In the genomic region with DNA sequence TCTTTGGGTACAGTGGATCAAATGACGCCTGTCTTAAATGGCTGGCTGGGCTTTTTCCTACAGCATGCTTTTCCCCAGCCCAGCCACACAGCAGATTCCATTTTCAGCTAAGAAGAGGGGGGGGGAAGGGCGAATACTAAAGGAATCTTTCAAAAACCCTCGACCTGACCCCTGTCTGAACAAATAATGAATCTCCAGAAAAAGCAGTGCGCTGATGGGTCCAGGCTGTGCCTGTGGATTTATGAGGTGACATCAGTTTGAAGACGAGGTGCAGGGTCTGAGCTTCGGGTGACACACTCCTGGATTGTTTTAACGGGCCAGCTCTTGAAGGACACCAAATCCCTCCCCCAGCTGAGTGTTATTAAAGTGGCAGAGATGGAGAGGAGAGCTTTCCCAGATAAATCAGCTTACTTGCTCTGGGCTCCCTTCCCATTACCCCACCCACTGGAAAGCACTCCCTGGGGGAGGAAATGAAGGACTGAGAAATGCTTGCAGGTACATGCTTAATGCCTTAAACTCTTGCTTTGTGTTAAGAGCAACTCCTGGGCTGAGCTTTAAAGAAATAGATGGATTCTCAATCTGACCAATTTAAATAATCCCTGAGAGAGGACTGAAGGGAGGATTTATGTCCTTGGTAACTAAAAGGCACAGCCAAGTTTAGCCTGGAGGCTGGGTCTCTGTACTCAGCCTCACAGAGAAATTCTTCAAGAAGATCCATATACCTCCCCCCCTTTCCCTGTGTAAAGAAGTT, we compare ENCODE assay signal across 8 mouse cellular contexts.
A peak's percentile ranks its signal among the peaks of the same experiment; 100 is the strongest.
DNase-seq lines count a peak whose midpoint lies in the region; ATAC-seq and TF ChIP-seq lines count a peak whose summit lies in the region.

No protein-coding gene starts in this region.

- peak; percentile 80 for ATAC-seq in intestine, embryonic 15.5 days
- ATAC-seq in lung, postnatal 0 days = peak; percentile 91

- no peaks in the 10 kb centered on the region for H3K36me3 ChIP-seq in intestine, embryonic 15.5 days
- H3K36me3 ChIP-seq in lung, postnatal 0 days (ENCODE audit: insufficient read depth, low read length) = no peaks in the 10 kb centered on the region

- H3K27me3 ChIP-seq in intestine, embryonic 15.5 days (replicated peaks) = no peaks in the 10 kb centered on the region
- H3K27me3 ChIP-seq in lung, postnatal 0 days (replicated peaks; ENCODE audit: insufficient read depth, low read length) = no peaks in the 10 kb centered on the region

- peaks cover 30% of the 10 kb centered on the region for H3K4me1 ChIP-seq in intestine, embryonic 15.5 days (replicated peaks)
- H3K4me1 ChIP-seq in lung, postnatal 0 days (ENCODE audit: insufficient read depth, low read depth, low read length) = peaks cover 10% of the 10 kb centered on the region

- no peak for TF ChIP-seq CTCF in lung, postnatal 0 days (IDR thresholded peaks at IDR 0.05)

- H3K9ac ChIP-seq in intestine, embryonic 15.5 days = no peak overlapping the region
- H3K9ac ChIP-seq in lung, postnatal 0 days (replicated peaks; ENCODE audit: low read depth) = no peak overlapping the region

- WGBS in intestine, embryonic 15.5 days = 6% methylated on average over 7 of the region's 7 CpGs
- WGBS in lung, postnatal 0 days = 6% methylated on average over 7 of the region's 7 CpGs

- no peaks in the 10 kb centered on the region for H3K9me3 ChIP-seq in intestine, embryonic 15.5 days
- H3K9me3 ChIP-seq in lung, postnatal 0 days (ENCODE audit: low read length) = no peaks in the 10 kb centered on the region

- peak overlapping the region; percentile 78 for H3K27ac ChIP-seq in intestine, embryonic 15.5 days
- H3K27ac ChIP-seq in lung, postnatal 0 days (ENCODE audit: low read length) = peak overlapping the region; percentile 64

- DNase-seq in Muller cell, postnatal 12 days (ENCODE audit: inconsistent ontology term) = peak; percentile 56
- DNase-seq in adrenal gland, postnatal 36 days = peak; percentile 47 to 48
- DNase-seq in gastrocnemius, postnatal 25 days = peak; percentile 58
- peak; percentile 90 for DNase-seq in lung, postnatal 0 days (ENCODE audit: low spot score)
- peak; percentile 42 for DNase-seq in retina, embryonic 14.5 days (ENCODE audit: low spot score)
- DNase-seq in c-Kit-positive CD71-positive TER-119-positive erythroid progenitor cells, embryonic 14.5 days (ENCODE audit: low spot score) = no peak
- DNase-seq in cerebellum, postnatal 25 days = no peak

- TF ChIP-seq EP300 in lung, postnatal 0 days (IDR thresholded peaks at IDR 0.05) = peak; percentile 91

- no peak overlapping the region for H3K4me3 ChIP-seq in intestine, embryonic 15.5 days (replicated peaks)
- H3K4me3 ChIP-seq in lung, postnatal 0 days (ENCODE audit: low read depth, low read length) = no peak overlapping the region

- no peak overlapping the region; the same call in 1 of the 2 replicates for H3K4me2 ChIP-seq in intestine, embryonic 15.5 days (replicated peaks)
- peak overlapping the region; percentile 20; the same call in 1 of the 2 replicates for H3K4me2 ChIP-seq in lung, postnatal 0 days (replicated peaks; ENCODE audit: low read depth, low read length)

Comparison
In these comparisons a context has a peak if more than half of its experiments do, and no peak if none do; other contexts are left out.
1. DNase-seq: peak in Muller cell, postnatal 12 days (single experiment), adrenal gland, postnatal 36 days (2 of 2), gastrocnemius, postnatal 25 days (single experiment), lung, postnatal 0 days (single experiment) and retina, embryonic 14.5 days (single experiment); none in c-Kit-positive CD71-positive TER-119-positive erythroid progenitor cells, embryonic 14.5 days (single experiment) and cerebellum, postnatal 25 days (0 of 2).